Mouse (Mus musculus) embryonic fibroblast, embryonic 13.5 days (primary cell): ENCODE results near the gene Sgf29.

Experiments used
- CTCF ChIP-seq: IDR thresholded peaks from 2 replicates; pipeline ENCODE4 v1.5.1; 2011; ENCODE audit warnings: mild to moderate bottlenecking, control low read depth, low read length, moderate library complexity, borderline replicate concordance; ENCODE audit not compliant: insufficient read depth
- POLR2A ChIP-seq: IDR thresholded peaks from 2 replicates; pipeline ENCODE4 v1.6.1; 2011; ENCODE audit warnings: low read depth, mild to moderate bottlenecking, control low read depth, low read length, moderate library complexity

DNA sequence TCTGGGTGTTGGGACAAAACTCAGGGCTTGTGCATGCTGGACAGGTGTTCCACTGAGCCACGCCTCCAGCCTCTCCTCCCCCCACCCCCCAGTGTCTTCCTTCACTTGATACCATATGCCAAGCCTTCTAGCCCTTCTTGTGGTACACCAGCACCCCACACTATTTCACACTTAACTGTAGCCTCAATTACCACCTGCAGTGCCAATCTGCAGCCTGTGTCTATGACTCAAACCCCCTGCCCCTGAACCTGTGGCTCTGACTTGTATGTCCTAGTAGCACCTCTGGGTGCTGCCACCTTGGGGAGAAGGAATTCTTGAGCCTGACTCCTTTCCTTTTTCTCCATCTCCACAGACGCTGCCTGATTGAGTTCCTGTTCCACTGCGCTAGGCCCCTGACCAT, 62.8 kb downstream of the Sgf29 start:
- TF ChIP-seq CTCF, result no peak
- TF ChIP-seq POLR2A, result no peak
